Mouse (Mus musculus) lung, embryonic 14.5 days (tissue): ENCODE measurements around the gene Krt36. TPM values are rescaled to one million over a fixed set of nuclear protein-coding genes. Genes with fewer than 3 reads are reported as not detected.

Experiments used
- ATAC-seq: fragments of 200-750 bp; cut with Nextera tagmentation; 2 replicates; pipeline ENCODE4 v1.8.0; 2017; ENCODE audit warnings: mild to moderate bottlenecking, moderate TSS enrichment, moderate library complexity; ENCODE audit not compliant: insufficient read depth
- DNase-seq: peaks from one replicate; pipeline ENCODE4 v3.0.0-alpha.2; 2015
- H3K27ac ChIP-seq: fragments of 300-500 bp; sonication (generic); 2 replicates; pipeline ENCODE4 v1.5.1; 2014; ENCODE audit warnings: low read depth, mild to moderate bottlenecking, moderate library complexity
- H3K27me3 ChIP-seq: fragments of 300-500 bp; sonication (generic); 2 replicates; pipeline ENCODE4 v1.6.1; 2014; ENCODE audit warnings: low read length, control low read depth; ENCODE audit not compliant: insufficient read depth
- H3K36me3 ChIP-seq: fragments of 300-500 bp; sonication (generic); 2 replicates; pipeline ENCODE4 v1.6.1; 2014; ENCODE audit warnings: control low read depth; ENCODE audit not compliant: insufficient read depth
- H3K4me1 ChIP-seq: fragments of 300-500 bp; sonication (generic); 2 replicates; pipeline ENCODE4 v1.6.1; 2014; ENCODE audit warnings: antibody characterized with exemption, control low read depth; ENCODE audit not compliant: insufficient read depth
- H3K4me2 ChIP-seq: fragments of 300-500 bp; sonication (generic); 2 replicates; pipeline ENCODE4 v1.6.1; 2014; ENCODE audit warnings: mild to moderate bottlenecking
- H3K4me3 ChIP-seq: fragments of 300-500 bp; sonication (generic); 2 replicates; pipeline ENCODE4 v1.5.1; 2014; ENCODE audit warnings: low read depth, low read length
- H3K9ac ChIP-seq: fragments of 300-500 bp; sonication (generic); 2 replicates; pipeline ENCODE4 v1.6.1; 2014
- H3K9me3 ChIP-seq: fragments of 300-500 bp; sonication (generic); 2 replicates; pipeline ENCODE4 v1.6.1; 2016; ENCODE audit warnings: low read depth, low read length, control low read depth
- CTCF ChIP-seq: IDR thresholded peaks from 2 replicates; pipeline ENCODE4 v1.5.1; 2016; ENCODE audit warnings: antibody characterized with exemption, low read depth
- WGBS: fragments of 180-500 bp; shearing (Covaris S2); extraction: QIAGEN DNeasy Blood & Tissue Kit; methylation state at CpG from one replicate; pipeline ENCODE4 v1.1.7; 2014; 5-methylcytosine and 5-hydroxymethylcytosine counted together
- polyA plus RNA-seq: library from polyadenylated mRNA; unstranded; fragments of >200 nt; fragmentation: Nextera tagmentation; extraction: Ambion mirVana; gene quantifications from 2 replicates; pipeline ENCODE4 v1.2.1, GENCODE M21; 2014

Krt36 gene
- polyA plus RNA-seq = 0.11 TPM in 1 of 2 replicates, not detected in the other

- Histone ChIP-seq H3K4me2 (no peak within 1 kb of the TSS), H3K4me3 (no peak within 1 kb of the TSS), H3K36me3 (no peaks in the 10 kb centered on the region), H3K27ac (no peak within 1 kb of the TSS), H3K9me3 (no peaks in the 10 kb centered on the region), H3K4me1 (no peaks in the 10 kb centered on the region), H3K9ac (no peak within 1 kb of the TSS), H3K27me3 (no peaks in the 10 kb centered on the region)
- no peak for TF ChIP-seq CTCF
- DNase-seq (no peak), ATAC-seq (no peak)
- 84% methylated on average over 6 of the region's 6 CpGs for WGBS
These were observed at the start of gene Krt36 for GRCm38 (mm10) chr11:100105576-100106122. Gene Krt36, minus strand, starts transcription at chr11:100105626.

DNA sequence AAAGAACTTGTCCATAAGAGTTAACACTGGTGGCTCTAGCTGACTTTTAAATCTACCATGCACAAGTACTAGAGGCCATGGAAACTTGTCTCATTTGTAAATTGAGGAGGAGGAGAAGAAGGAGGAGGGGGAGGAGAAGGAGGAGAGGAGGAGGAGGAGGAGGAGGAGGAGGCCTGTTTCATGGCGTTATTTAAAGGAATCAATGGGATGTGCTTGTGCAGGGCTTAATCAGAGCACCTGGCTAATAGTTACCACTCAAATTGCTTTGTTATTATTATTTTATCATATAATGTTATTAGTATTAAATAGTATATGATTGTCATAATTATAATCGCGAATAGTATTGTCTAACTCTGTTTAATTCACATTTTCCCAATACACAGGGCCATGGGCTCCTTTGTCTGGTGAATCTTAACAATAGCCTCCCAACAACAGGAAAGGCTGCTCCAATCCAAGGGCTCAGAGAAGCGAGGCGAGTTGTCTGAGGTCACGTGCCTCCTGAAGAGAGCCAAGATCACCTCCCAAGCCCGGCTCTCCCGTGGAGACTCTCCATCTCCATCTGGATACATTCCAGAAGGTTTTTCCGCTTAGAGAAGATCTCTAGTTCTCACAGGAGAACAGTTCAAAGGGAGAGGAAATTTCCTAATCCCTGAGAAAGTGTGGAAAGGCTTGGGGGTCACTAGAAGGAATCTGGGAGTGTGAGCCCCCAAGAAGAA lies 43.3 kb upstream of the Krt36 start, which contains the start of gene Krt19:
TSS of gene Krt19 (minus strand) at position 51 of the 716 bp plus-strand sequence.
- no peaks in the 10 kb centered on the region for H3K9me3 ChIP-seq
- ATAC-seq (no peak), DNase-seq (no peak)
- no peak for TF ChIP-seq CTCF
- H3K4me1 ChIP-seq = no peaks in the 10 kb centered on the region
- H3K4me3 ChIP-seq = no peak within 1 kb of the TSS
- no peak within 1 kb of the TSS for H3K9ac ChIP-seq
- H3K27me3 ChIP-seq = peaks cover 21% of the 10 kb centered on the region
- no peak within 1 kb of the TSS for H3K4me2 ChIP-seq
- H3K36me3 ChIP-seq = no peaks in the 10 kb centered on the region
- WGBS = 45% methylated on average over 9 of the region's 9 CpGs
- no peak within 1 kb of the TSS for H3K27ac ChIP-seq

DNA sequence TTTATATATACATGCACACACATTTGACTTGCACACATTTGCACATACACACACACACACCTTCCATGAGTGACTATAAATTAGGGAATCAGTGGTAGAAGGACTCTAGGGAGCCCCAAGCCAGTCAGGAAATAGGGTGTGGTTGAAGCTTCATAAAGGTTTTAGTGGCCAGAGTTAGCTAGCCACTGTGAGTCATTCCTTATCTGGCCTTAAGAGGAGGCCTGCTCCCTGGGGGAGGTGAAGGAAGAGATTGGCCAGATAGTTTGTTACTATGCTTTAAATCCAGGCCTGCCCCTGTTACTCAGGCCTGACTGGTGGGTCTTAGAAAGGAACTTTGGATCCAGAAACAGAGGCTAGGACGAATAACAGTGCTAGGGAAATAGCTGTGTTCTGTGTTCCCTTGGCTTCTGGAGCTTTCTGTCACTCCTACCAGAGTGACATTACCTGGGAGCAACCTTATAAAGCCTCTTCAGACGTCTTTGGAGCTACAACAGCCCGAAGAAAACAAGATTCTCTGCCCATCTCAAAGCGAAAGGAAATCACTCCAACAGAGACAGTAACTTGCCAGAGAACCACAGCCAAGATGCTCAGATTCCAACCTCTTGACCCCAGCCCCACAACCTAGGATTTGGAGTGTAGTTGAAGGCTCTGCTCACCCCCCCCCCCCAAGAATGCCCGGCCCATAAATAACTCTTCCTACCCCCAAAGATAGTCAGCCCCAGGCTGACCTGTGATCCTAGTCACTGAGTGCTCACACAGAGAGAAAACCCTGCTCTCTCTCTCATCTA lies 42.3 kb upstream of the Krt36 start:
- H3K4me2 ChIP-seq = no peak overlapping the region
- H3K4me3 ChIP-seq = no peak overlapping the region
- 53% methylated on average over 5 of the region's 5 CpGs for WGBS
- no peaks in the 10 kb centered on the region for H3K4me1 ChIP-seq
- no peaks in the 10 kb centered on the region for H3K36me3 ChIP-seq
- no peaks in the 10 kb centered on the region for H3K9me3 ChIP-seq
- peaks cover 21% of the 10 kb centered on the region for H3K27me3 ChIP-seq
- DNase-seq = no peak
- H3K27ac ChIP-seq = no peak overlapping the region
- TF ChIP-seq CTCF = no peak
- no peak for ATAC-seq
- H3K9ac ChIP-seq = no peak overlapping the region

DNA sequence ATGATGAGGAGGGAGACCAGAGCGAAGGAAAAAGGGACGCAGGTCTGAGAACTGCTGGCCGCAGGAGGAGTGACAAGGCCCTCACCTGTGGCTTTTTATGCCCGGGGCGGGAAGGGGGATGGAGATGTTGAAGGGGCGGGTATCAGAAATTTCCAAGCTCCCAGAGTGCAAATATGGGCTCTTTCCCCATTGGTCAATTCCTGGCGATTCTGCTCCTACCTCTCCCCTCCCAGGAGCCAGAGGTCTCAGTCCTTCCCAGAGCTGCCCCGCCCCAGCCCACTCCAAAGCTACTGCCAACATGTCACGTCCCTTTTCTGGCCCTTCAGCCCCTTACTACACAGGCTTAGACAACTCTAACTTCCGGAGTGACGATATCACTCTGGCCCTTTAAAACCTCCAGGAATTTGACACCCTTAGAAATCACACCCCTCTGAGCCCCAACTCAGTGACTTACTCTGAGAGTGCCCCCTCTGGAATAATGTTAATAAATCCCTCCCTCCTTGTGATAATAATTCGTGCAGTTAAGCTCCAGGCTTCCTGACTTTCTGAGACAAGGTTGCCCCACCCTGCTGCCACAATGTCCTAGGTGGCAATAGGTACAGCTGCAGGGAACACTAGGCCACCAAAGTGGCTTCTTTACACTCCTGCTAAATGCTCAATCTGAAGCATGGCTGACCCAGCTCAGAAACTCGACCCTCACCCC lies 40.6 kb upstream of the Krt36 start:
- no peak for TF ChIP-seq CTCF
- ATAC-seq (peak; percentile 93), DNase-seq (peak; percentile 70)
- WGBS = 3% methylated on average over 13 of the region's 13 CpGs
- Histone ChIP-seq H3K27ac (peak overlapping the region; percentile 84), H3K4me3 (peak overlapping the region; percentile 38), H3K9ac (peak overlapping the region; percentile 36; the same call in 1 of the 2 replicates), H3K27me3 (peaks cover 21% of the 10 kb centered on the region), H3K4me2 (peak overlapping the region; percentile 60), H3K36me3 (no peaks in the 10 kb centered on the region), H3K9me3 (no peaks in the 10 kb centered on the region), H3K4me1 (no peaks in the 10 kb centered on the region)

DNA sequence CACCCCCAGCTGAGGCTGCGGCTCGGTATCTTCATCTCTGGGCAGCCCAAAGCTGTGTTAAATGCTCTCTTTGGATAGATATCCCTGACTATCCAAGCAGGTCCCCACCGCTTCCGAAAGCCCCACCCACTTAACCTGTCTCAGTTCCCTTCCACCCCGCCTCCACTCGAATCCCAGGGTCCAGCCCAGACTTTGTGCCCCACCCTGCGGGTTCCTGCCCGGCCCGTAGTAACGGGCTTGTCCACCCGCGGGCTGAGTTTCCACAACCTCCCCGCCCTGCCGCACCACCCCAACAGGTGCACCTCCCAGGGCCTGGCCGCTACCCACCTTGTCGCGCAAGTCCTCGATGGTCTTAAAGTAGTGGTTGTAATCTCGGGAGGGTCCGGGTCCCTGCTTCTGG lies 39.7 kb upstream of the Krt36 start:
- Histone ChIP-seq H3K4me1 (no peaks in the 10 kb centered on the region), H3K9ac (peak overlapping the region; percentile 36), H3K27me3 (peaks cover 21% of the 10 kb centered on the region), H3K4me2 (peak overlapping the region; percentile 60), H3K27ac (peak overlapping the region; percentile 84), H3K9me3 (no peaks in the 10 kb centered on the region), H3K36me3 (no peaks in the 10 kb centered on the region), H3K4me3 (peak overlapping the region; percentile 38)
- WGBS = under 1% methylated on average over 20 of the region's 20 CpGs
- 0 out of 2 replicates have a peak, but pooled peaks have one; percentile 29 for ATAC-seq
- DNase-seq = peak; percentile 34
- no peak for TF ChIP-seq CTCF

DNA sequence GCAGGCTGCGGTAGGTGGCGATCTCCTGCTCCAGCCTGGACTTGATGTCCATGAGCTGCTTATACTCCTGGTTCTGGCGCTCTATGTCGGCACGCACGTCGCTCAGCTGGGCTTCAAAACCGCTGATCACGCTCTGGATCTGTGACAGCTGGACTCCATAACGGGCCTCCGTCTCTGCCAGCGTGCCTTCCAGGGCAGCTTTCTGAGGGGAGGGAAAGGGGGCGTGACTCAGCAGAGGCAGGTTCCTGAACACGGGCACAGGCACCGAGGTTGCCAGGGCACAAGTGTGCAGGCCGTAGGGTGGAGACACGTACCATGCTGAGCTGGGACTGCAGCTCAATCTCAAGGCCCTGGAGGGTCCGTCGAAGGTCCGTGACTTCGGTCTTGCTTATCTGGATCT lies 35.5 kb upstream of the Krt36 start:
- ATAC-seq (no peak), DNase-seq (no peak)
- Histone ChIP-seq H3K27me3 (peaks cover 18% of the 10 kb centered on the region), H3K36me3 (no peaks in the 10 kb centered on the region), H3K4me2 (no peak overlapping the region), H3K4me3 (no peak overlapping the region), H3K9me3 (no peaks in the 10 kb centered on the region), H3K9ac (no peak overlapping the region), H3K4me1 (peaks cover 10% of the 10 kb centered on the region; the same call in 1 of the 2 replicates), H3K27ac (no peak overlapping the region)
- TF ChIP-seq CTCF = no peak
- 68% methylated on average over 21 of the region's 21 CpGs for WGBS
